Mouse (Mus musculus) spleen, adult 2 months (tissue): ENCODE results near the gene Gm26657. TPM values are rescaled to one million over a fixed set of nuclear protein-coding genes. Genes with fewer than 3 reads are reported as not detected.

Source experiments
- DNase-seq, 2 experiments: peaks; one replicate each; pipeline versions ENCODE4 v3.0.0 to v3.0.0-alpha.2; 2012 to 2021; ENCODE audit warnings: low spot score in 2 of 2, low read depth in 1 of 2
- H3K27ac ChIP-seq: fragments of 200-500 bp; 2 replicates; pipeline ENCODE4 v1.5.1; 2012; ENCODE audit warnings: low read length, inconsistent platforms; ENCODE audit not compliant: insufficient read depth
- H3K27me3 ChIP-seq: fragments of 200-500 bp; 2 replicates; pipeline ENCODE4 v1.6.1; 2012; ENCODE audit warnings: mild to moderate bottlenecking, moderate library complexity, low read length, inconsistent platforms; ENCODE audit not compliant: control insufficient read depth, insufficient read depth
- H3K36me3 ChIP-seq: fragments of 200-500 bp; 2 replicates; pipeline ENCODE4 v1.6.1; 2012; ENCODE audit warnings: mild to moderate bottlenecking, low read length, inconsistent platforms; ENCODE audit not compliant: control insufficient read depth, insufficient read depth
- H3K4me1 ChIP-seq: fragments of 200-500 bp; 2 replicates; pipeline ENCODE4 v1.6.1; 2011; ENCODE audit warnings: inconsistent platforms; ENCODE audit not compliant: control insufficient read depth, insufficient read depth, insufficient read length
- H3K4me3 ChIP-seq: fragments of 200-500 bp; 2 replicates; pipeline ENCODE4 v1.5.1; 2011; ENCODE audit warnings: mild to moderate bottlenecking, inconsistent platforms; ENCODE audit not compliant: insufficient read depth, insufficient read length; ENCODE audit errors: extremely low read depth
- CTCF ChIP-seq: fragments of 200-500 bp; IDR thresholded peaks from 2 replicates; pipeline ENCODE4 v1.5.1; 2011; ENCODE audit warnings: mild to moderate bottlenecking, inconsistent platforms; ENCODE audit not compliant: insufficient read depth, insufficient read length, insufficient replicate concordance; ENCODE audit errors: extremely low read depth
- POLR2A ChIP-seq: fragments of 200-500 bp; IDR thresholded peaks from 2 replicates; pipeline ENCODE4 v1.6.1; 2011; ENCODE audit warnings: low read depth, low read length, inconsistent platforms
- WGBS: fragments of 180-500 bp; shearing (Covaris S2); methylation state at CpG from one replicate; pipeline ENCODE4 v1.1.7; 2018; 5-methylcytosine and 5-hydroxymethylcytosine counted together
- polyA plus RNA-seq: library from polyadenylated mRNA; depleted of rRNA; stranded (reverse); fragments of >200 nt; gene quantifications from 2 replicates; pipeline ENCODE4 v1.2.3, GENCODE M21; 2012

Gm26657 gene
- polyA plus RNA-seq, 1 experiment: not detected

DNA sequence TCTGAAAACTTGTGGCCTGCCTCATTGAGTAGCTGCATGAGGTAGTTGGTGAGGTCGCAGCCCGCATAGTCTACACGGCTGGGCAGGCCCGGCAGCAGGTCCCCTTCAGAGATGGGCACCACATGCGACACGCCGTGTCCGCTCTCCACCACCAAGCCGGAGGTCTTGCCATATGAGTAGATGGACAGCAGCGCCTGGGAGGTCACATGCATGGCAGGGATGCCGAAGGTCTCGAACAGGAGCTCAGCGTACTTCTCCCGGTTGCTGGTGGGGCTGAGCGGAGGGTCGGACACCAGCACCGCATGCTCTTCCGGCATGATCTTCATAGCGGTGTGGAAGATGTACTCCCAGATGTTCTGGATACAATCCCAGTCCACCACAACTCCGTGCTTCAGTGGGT lies 741 bp downstream of the Gm26657 start:
- DNase-seq: no peak
- Histone ChIP-seq H3K4me1 (no peaks in the 10 kb centered on the region), H3K27me3 (no peaks in the 10 kb centered on the region), H3K4me3 (no peak overlapping the region), H3K36me3 (no peaks in the 10 kb centered on the region), H3K27ac (no peak overlapping the region)
- TF ChIP-seq CTCF (no peak), POLR2A (no peak)
- 97% methylated on average over 20 of the region's 20 CpGs for WGBS

DNA sequence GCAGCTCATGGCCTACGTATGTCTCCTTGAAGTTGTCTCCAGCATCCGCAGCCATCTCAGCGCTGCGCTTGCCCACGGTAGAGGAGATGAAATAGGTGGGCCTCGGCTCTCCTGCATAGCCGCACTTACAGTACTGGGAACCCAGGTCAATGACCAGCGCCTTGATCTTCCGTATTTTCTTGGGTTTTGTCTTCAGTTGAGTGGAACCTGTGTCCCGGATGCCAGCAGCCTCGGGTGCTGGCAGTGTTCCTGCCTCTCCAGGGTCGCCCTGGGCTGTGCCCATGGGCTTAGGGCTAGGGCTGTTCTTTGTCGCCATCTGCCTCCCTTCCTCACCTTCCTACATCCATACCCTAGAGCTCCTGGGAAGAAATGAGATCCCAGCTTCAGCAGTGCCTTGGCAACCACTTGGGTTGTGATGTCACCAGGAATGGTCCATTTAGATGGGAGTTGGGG lies 1.2 kb downstream of the Gm26657 start, which contains the start of gene Actl7b:
Gene Actl7b, minus strand, starts transcription at position 403 of the 453 bp plus-strand sequence.
- TF ChIP-seq CTCF: no peak
- TF ChIP-seq POLR2A: no peak
- no peak for DNase-seq
- no peaks in the 10 kb centered on the region for H3K36me3 ChIP-seq
- no peak within 1 kb of the TSS for H3K27ac ChIP-seq
- 94% methylated on average over 13 of the region's 13 CpGs for WGBS
- H3K27me3 ChIP-seq: no peaks in the 10 kb centered on the region
- no peak within 1 kb of the TSS for H3K4me3 ChIP-seq
- H3K4me1 ChIP-seq: no peaks in the 10 kb centered on the region

DNA sequence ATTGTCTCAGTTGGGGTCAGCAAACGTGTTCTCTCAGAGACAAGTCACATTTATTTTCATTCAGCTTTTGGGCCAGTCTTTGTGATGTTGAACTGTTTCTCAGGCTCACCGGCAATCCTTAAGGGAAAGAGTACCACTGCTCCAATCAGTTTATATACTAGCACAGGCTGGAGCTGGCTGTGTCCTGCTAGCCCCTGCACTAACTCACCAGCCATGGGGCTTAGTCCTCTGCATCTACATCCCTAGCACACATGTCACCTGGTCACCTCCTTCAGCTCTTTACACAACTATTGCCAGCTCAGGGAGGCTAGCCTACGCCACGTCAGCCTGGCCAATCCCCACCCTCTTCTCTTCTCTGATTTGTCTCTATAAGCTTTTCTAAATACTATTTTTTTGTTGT lies 2.8 kb downstream of the Gm26657 start:
- 87% methylated on average over 4 of the region's 4 CpGs for WGBS
- no peaks in the 10 kb centered on the region for H3K36me3 ChIP-seq
- H3K27ac ChIP-seq: no peak overlapping the region
- no peaks in the 10 kb centered on the region for H3K4me1 ChIP-seq
- H3K27me3 ChIP-seq: no peaks in the 10 kb centered on the region
- no peak for DNase-seq
- no peak for TF ChIP-seq CTCF
- TF ChIP-seq POLR2A: no peak
- no peak overlapping the region for H3K4me3 ChIP-seq

DNA sequence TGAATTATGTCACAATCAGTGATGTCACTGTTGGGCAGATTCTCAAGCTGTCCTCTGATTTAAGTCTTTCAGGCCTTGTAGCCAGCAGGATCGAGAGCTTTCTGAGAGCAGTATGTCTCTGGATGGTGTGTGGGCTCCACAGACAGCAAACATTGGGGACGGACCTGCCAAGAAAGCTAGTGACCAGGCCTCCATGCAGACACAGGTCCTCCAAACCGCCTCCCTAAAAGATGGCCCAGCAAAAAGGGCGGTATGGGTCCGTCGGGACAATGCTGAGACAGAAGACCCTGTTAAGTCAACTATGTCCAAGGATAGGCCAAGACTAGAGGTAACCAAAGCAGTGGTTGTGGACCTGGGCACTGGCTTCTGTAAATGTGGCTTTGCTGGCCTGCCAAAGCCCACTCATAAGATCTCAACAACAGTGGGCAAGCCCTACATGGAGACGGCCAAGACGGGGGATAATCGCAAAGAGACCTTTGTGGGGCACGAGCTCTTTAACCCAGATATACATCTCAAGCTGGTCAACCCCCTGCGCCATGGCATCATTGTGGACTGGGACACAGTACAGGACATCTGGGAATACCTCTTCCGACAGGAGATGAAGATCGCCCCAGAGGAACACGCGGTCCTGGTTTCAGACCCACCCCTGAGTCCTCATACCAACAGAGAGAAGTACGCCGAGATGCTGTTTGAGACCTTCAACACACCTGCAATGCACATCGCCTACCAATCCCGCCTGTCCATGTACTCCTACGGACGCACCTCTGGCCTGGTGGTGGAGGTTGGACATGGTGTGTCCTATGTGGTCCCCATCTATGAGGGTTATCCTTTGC lies 3.7 kb downstream of the Gm26657 start, which contains the start of gene Actl7a:
Gene Actl7a, plus strand, starts transcription at position 51 of the 833 bp plus-strand sequence.
- H3K4me3 ChIP-seq: no peak within 1 kb of the TSS
- H3K36me3 ChIP-seq: peaks cover under 1% of the 10 kb centered on the region
- H3K27ac ChIP-seq: no peak within 1 kb of the TSS
- WGBS: 97% methylated on average over 21 of the region's 21 CpGs
- no peak for TF ChIP-seq CTCF
- no peak for TF ChIP-seq POLR2A
- no peaks in the 10 kb centered on the region for H3K27me3 ChIP-seq
- no peaks in the 10 kb centered on the region for H3K4me1 ChIP-seq
- no peak for DNase-seq

DNA sequence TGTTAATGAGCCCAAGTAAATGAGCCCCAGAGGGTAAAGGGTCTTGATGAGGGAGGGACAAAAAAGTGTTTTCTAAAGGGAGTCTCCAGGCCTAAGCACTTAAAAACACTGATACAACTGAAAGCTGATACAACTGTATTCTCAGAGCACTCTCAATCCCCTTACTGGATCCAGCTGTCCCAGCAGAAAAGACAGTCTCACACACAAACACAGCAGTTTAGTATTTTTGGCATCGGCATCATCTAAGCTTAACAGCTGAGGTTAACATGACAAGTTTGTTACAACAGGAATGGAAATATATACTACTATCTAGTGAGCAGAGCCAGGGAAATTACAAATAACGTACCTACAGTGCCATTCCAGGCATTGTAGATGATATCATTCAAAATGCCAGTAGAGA lies 6.5 kb downstream of the Gm26657 start:
- TF ChIP-seq POLR2A (no peak), CTCF (no peak)
- 97% methylated on average over 2 of the region's 2 CpGs for WGBS
- H3K27ac ChIP-seq: no peak overlapping the region
- H3K4me1 ChIP-seq: no peaks in the 10 kb centered on the region
- peaks cover 13% of the 10 kb centered on the region for H3K36me3 ChIP-seq
- H3K4me3 ChIP-seq: no peak overlapping the region
- DNase-seq: no peak
- H3K27me3 ChIP-seq: no peaks in the 10 kb centered on the region

DNA sequence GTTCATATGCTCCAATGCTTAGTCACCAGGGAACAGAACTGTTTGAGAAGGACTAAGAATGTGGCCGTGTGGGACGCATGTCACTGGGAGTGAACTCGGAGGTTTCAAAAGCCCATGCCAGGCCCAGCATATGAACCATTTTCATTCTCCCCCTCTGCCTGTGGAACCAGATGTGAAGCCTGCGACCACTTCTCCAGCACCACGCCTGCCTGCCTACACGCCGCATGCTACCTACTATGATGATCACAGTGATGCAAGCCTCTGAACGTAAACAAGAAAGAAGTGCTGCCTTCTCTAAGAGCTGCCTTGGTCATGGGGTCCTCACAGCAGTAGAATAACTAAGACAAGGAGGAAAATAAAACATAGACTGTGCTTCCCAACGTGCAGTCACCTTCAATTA lies 7.6 kb downstream of the Gm26657 start:
- Histone ChIP-seq H3K36me3 (peaks cover 17% of the 10 kb centered on the region), H3K4me3 (no peak overlapping the region), H3K4me1 (no peaks in the 10 kb centered on the region), H3K27ac (no peak overlapping the region), H3K27me3 (no peaks in the 10 kb centered on the region)
- 93% methylated on average over 9 of the region's 9 CpGs for WGBS
- DNase-seq: no peak
- TF ChIP-seq CTCF (no peak), POLR2A (no peak)

DNA sequence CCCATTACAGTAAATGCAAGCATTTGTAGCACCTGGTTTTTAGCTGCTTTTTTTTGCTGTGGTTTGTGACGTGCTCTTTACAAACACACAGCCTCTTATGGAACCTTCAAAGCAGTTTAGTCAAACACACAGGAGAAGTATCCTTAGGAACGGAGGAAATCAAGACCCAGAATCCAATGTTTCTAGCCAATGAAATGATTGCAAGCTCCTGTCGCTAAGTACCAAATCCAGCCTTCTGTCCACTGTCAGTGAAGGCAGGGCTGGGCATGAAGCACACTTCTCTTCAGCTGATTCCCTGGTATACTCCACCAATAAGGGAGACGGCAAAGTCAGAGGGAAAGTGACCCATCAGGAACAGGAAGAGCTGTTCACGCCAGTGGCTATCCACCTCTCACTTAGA lies 16.2 kb downstream of the Gm26657 start:
- H3K4me1 ChIP-seq: no peaks in the 10 kb centered on the region; the same call in 1 of the 2 replicates
- TF ChIP-seq POLR2A (no peak), CTCF (no peak)
- no peak for DNase-seq
- H3K27ac ChIP-seq: no peak overlapping the region
- WGBS: 88% methylated on average over 5 of the region's 5 CpGs
- H3K4me3 ChIP-seq: no peak overlapping the region
- no peaks in the 10 kb centered on the region for H3K27me3 ChIP-seq
- peaks cover 45% of the 10 kb centered on the region for H3K36me3 ChIP-seq
